ENCODE assay signal across 25 mouse cellular contexts in the genomic region with DNA sequence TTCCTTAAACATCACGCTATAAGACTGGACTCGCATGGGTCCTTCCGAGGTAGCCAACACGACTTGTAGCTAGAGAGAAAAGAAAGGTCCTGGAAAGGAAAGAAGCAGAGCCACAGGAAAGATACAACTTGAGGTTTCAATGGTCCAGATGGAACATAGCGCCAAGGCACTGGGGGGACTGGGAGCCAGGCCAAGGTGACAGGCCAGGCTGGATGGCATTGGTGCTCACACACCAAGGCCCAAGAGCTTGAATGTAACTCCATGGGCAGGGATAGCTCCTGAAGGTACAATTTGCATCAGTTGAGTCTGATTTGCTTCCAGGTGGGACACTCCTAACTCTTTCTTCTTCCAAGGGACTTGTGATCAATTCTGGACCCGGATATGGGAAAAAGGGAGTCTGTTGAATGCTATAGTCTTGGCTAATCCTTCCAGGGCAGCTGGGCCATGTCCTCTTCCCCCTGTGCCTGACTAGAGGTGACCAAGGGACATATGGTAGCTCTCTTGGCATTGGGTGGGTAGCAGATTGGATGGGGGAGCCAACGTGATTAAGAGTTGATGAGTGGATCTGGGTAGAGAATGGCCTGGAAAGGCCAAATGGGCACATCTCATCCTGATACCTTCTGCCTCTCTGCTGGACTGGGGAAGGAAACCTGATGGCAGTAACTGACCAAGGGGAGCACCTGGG.
DNase-seq lines count a peak whose midpoint lies in the region; ATAC-seq and TF ChIP-seq lines count a peak whose summit lies in the region.
"Had no signal": no experiment of that assay in that cellular context is flagged by ENCODE, and none has a peak within 500 bp of the region (broad histone marks: within the 10 kb centered on the region; RNA-seq: fewer than 3 reads in every experiment).

No protein-coding gene starts in this region.

- H3K4me2 ChIP-seq in kidney, embryonic 15.5 days, result no peak overlapping the region
- H3K4me2 ChIP-seq: forebrain, embryonic 13.5 days; heart, embryonic 15.5 days; hindbrain, embryonic 12.5 days; limb, embryonic 13.5 days; liver, embryonic 11.5 days; midbrain, embryonic 13.5 days had no signal

- no peak for TF ChIP-seq CTCF in left cerebral cortex, adult 2 months (IDR thresholded peaks at IDR 0.05)

- intact Hi-C loops in left cerebral cortex, postnatal 4 days (cut with DNase I), result no loop called here
- intact Hi-C loops in left cerebral cortex, adult 2 months (cut with DNase I), result no loop called here

- H3K27me3 ChIP-seq in kidney, embryonic 15.5 days, result peaks cover 7% of the 10 kb centered on the region
- 0 out of 2 replicates have a peak, but pooled peaks cover 3% of the 10 kb centered on the region for H3K27me3 ChIP-seq in embryonic facial prominence, embryonic 10.5 days (replicated peaks; ENCODE audit: low read depth, poor library complexity, severe bottlenecking)
- H3K27me3 ChIP-seq: forebrain, embryonic 13.5 days; hindbrain, embryonic 12.5 days had no signal

- WGBS in kidney, embryonic 15.5 days, result 93% methylated on average over 7 of the region's 7 CpGs
- WGBS in embryonic facial prominence, embryonic 10.5 days, result 93% methylated on average over 7 of the region's 7 CpGs

- H3K9me3 ChIP-seq in kidney, embryonic 15.5 days (replicated peaks), result no peaks in the 10 kb centered on the region
- H3K9me3 ChIP-seq in embryonic facial prominence, embryonic 10.5 days, result no peaks in the 10 kb centered on the region
- H3K9me3 ChIP-seq: heart, embryonic 10.5 days; heart, embryonic 15.5 days had no signal

- no peak overlapping the region for H3K9ac ChIP-seq in kidney, embryonic 15.5 days
- H3K9ac ChIP-seq: forebrain, embryonic 13.5 days; heart, embryonic 15.5 days; hindbrain, embryonic 12.5 days; limb, embryonic 13.5 days; midbrain, embryonic 13.5 days had no signal

- H3K4me1 ChIP-seq in kidney, embryonic 15.5 days, result peaks cover 15% of the 10 kb centered on the region; the same call in 1 of the 2 replicates
- 0 out of 2 replicates have a peak, but pooled peaks cover 1% of the 10 kb centered on the region for H3K4me1 ChIP-seq in embryonic facial prominence, embryonic 10.5 days
- H3K4me1 ChIP-seq: heart, embryonic 10.5 days; heart, embryonic 15.5 days had no signal

- H3K4me3 ChIP-seq in left cerebral cortex, adult 2 months, result no peak overlapping the region
- no peak overlapping the region for H3K4me3 ChIP-seq in kidney, embryonic 15.5 days (replicated peaks)
- no peak overlapping the region for H3K4me3 ChIP-seq in embryonic facial prominence, embryonic 10.5 days
- H3K4me3 ChIP-seq: forebrain, embryonic 13.5 days; heart, embryonic 10.5 days; heart, embryonic 15.5 days; hindbrain, embryonic 12.5 days; limb, embryonic 13.5 days; midbrain, embryonic 13.5 days had no signal

- H3K27ac ChIP-seq in left cerebral cortex, adult 2 months, result no peak overlapping the region
- H3K27ac ChIP-seq in kidney, embryonic 15.5 days, result no peak overlapping the region
- H3K27ac ChIP-seq in embryonic facial prominence, embryonic 10.5 days (replicated peaks), result no peak overlapping the region
- H3K27ac ChIP-seq: forebrain, embryonic 13.5 days; heart, embryonic 10.5 days; heart, embryonic 15.5 days; hindbrain, embryonic 12.5 days; limb, embryonic 13.5 days; macrophage; midbrain, embryonic 13.5 days had no signal

- no peak for ATAC-seq in kidney, embryonic 15.5 days (replicated peaks; ENCODE audit: low FRiP score)
- ATAC-seq: forebrain, embryonic 13.5 days; intestine, postnatal 0 days; lung, postnatal 0 days; midbrain, embryonic 13.5 days; Patski had no signal

- peak; percentile 83 for DNase-seq in left cerebral cortex, postnatal 4 days
- no peak for DNase-seq in left cerebral cortex, adult 2 months (ENCODE audit: extremely low spot score in 1 of 2, low spot score in 2 of 2)
- peak; percentile 94 for DNase-seq in cerebellum, adult 11 months
- DNase-seq in cerebellum, adult 9-10 months, result peak; percentile 99
- peak; percentile 94 for DNase-seq in cerebellum, postnatal 36 days
- DNase-seq in embryonic facial prominence, embryonic 10.5 days (ENCODE audit: low spot score), result no peak
- DNase-seq: adrenal gland, postnatal 10 days; gastrocnemius, postnatal 25 days; heart, adult 11 months; kidney, adult 9 months; kidney, postnatal 14 days; lung, adult 18-20 months; right cerebral cortex, postnatal 4 days had no signal

- H3K36me3 ChIP-seq in kidney, embryonic 15.5 days, result no peaks in the 10 kb centered on the region
- no peaks in the 10 kb centered on the region for H3K36me3 ChIP-seq in embryonic facial prominence, embryonic 10.5 days (replicated peaks)
- H3K36me3 ChIP-seq: heart, embryonic 10.5 days; heart, embryonic 15.5 days; hindbrain, embryonic 12.5 days; limb, embryonic 13.5 days; midbrain, embryonic 13.5 days had no signal

Comparison
In these comparisons a context has a peak if more than half of its experiments do, and no peak if none do; other contexts are left out.
1. DNase-seq: peak in left cerebral cortex, postnatal 4 days (single experiment), cerebellum, adult 11 months (single experiment), cerebellum, adult 9-10 months (single experiment) and cerebellum, postnatal 36 days (2 of 2); none in left cerebral cortex, adult 2 months (0 of 2) and embryonic facial prominence, embryonic 10.5 days (single experiment).